Mouse (Mus musculus): ENCODE measurements around the gene Stk11. TPM values are rescaled to one million over a fixed set of nuclear protein-coding genes. Genes with fewer than 3 reads are reported as not detected.

Gene Stk11
- polyA plus RNA-seq, 1 experiment, result 91.7 TPM

DNA sequence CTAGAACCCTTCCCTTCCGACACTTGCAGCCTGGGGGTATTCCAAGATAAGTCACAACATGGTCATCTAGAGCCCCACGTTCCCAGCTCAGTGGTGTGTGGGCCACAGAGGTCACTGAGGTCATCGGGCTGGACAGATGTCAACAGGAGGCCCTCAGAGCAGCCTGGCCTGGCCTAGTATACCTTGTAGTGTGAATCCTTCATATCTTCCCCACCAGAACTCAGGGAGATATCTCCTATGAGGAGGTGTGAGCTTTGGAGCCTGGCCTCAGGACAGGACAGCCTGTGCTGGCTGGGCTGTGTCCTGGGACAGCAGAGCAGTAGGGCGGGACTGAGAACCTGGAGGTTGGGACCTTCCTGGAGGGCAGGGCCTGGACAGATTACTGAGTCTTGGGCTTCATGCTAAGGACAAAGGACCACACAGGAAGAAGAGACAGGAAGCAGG, 31.0 kb downstream of the Stk11 start:
- TF ChIP-seq POLR2A (IDR thresholded peaks at IDR 0.05; ENCODE audit: low read depth, low read length) (no peak), CTCF (IDR thresholded peaks at IDR 0.05; ENCODE audit: borderline replicate concordance, insufficient read depth, low read length) (no peak)
- H3K27ac ChIP-seq (ENCODE audit: insufficient read depth, low read length), result no peak overlapping the region
- peaks cover 2% of the 10 kb centered on the region; the same call in 1 of the 2 replicates for H3K4me1 ChIP-seq (ENCODE audit: control insufficient read depth, insufficient read depth, low read length)
- H3K4me3 ChIP-seq (ENCODE audit: insufficient read depth, low read length), result no peak overlapping the region

DNA sequence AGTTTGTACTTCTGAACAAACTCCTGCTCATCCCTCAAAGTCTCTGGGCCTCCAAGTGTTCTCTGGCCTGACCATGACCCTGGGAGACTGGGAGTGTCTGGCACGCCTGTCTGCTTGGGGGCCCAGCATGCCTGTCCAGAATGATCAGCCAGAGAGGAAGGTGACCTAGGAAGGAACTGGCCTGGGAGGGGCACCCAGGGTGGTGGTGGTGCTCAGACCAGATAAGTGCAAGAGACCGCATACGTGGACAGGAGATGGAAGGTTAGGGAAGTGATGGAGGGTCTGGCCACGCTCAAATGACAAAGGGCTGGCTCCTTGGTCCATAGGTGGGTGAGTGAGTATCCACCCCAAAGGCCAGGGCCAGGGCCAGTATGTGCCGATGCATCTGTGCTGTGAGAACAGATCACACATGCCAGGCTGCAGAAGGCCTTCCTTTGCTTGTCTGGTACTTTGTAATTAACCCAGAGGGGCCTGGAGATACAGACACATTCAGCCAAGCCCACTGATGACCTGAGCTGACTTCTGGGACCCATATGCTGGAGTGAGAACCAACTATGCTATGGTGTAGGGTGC, 31.6 kb downstream of the Stk11 start:
- Histone ChIP-seq H3K4me3 (ENCODE audit: insufficient read depth, low read length) (no peak overlapping the region), H3K27ac (ENCODE audit: insufficient read depth, low read length) (no peak overlapping the region; the same call in 1 of the 2 replicates), H3K4me1 (ENCODE audit: control insufficient read depth, insufficient read depth, low read length) (peaks cover 2% of the 10 kb centered on the region; the same call in 1 of the 2 replicates)
- TF ChIP-seq CTCF (IDR thresholded peaks at IDR 0.05; ENCODE audit: borderline replicate concordance, insufficient read depth, low read length) (no peak), POLR2A (IDR thresholded peaks at IDR 0.05; ENCODE audit: low read depth, low read length) (no peak)

- Histone ChIP-seq H3K4me1 (ENCODE audit: control insufficient read depth, insufficient read depth, low read length) (peaks cover 2% of the 10 kb centered on the region; the same call in 1 of the 2 replicates), H3K4me3 (ENCODE audit: insufficient read depth, low read length) (peak within 1 kb of the TSS; percentile 71), H3K27ac (ENCODE audit: insufficient read depth, low read length) (peak within 1 kb of the TSS; percentile 87)
- TF ChIP-seq CTCF (IDR thresholded peaks at IDR 0.05; ENCODE audit: borderline replicate concordance, insufficient read depth, low read length) (peak; percentile 28; the same call in 1 of the 2 replicates), POLR2A (IDR thresholded peaks at IDR 0.05; ENCODE audit: low read depth, low read length) (peak; percentile 98)
These were observed 32.4 kb downstream of the Stk11 start, which contains the start of gene Midn for GRCm38 (mm10) chr10:80147719-80148601. Midn (plus strand) TSS chr10:80148272.

- TF ChIP-seq CTCF (IDR thresholded peaks at IDR 0.05; ENCODE audit: borderline replicate concordance, insufficient read depth, low read length) (0 out of 2 replicates have a peak, but pooled peaks have one; percentile 19), POLR2A (IDR thresholded peaks at IDR 0.05; ENCODE audit: low read depth, low read length) (peak; percentile 67; the same call in 1 of the 2 replicates)
- Histone ChIP-seq H3K4me3 (ENCODE audit: insufficient read depth, low read length) (peak overlapping the region; percentile 71), H3K4me1 (ENCODE audit: control insufficient read depth, insufficient read depth, low read length) (peaks cover 2% of the 10 kb centered on the region; the same call in 1 of the 2 replicates), H3K27ac (ENCODE audit: insufficient read depth, low read length) (peak overlapping the region; percentile 87)
These were observed 33.1 kb downstream of the Stk11 start for GRCm38 (mm10) chr10:80148610-80149290.

DNA sequence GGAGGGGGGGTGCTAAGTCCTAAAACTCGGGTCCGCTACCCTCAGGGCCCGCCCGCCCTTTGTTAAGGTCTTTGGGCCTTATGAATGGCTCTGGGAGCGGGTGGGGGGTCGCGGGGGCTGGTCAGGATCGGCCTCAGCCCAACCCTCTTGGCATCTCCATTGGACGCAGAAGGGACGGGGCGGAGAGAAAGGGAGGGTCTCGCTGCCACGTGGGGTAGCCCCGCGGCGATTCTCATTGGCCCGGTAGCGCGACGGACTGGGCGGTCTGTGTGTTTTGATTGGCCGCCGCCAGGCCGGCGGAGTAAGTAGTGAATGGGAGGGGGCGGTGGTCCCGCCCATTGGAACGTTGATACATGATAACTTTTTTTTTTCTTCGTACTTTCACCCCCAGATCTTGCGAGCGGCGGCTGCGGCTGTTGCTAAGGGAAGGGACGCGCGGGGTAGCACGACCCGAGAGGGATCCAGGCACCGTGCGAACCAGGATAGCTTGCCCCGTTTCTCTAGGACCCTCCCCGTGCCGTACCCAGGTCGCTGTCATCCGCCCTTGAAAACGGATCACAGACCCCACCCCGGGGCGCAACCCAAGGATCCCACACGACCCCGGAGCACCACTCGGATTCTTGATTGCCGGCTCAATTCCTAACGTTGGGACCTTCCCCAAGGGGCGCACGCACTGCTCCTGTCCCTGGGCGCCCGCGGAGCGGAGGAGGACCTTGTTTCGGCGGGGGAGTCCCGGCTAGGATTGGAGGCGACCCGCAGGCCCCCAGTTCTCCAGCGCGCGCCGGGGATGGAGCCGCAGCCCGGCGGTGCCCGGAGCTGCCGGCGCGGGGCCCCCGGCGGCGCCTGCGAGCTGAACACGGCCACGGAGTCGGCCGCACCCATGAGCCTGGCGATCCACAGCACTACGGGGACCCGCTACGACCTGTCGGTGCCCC, 34.0 kb downstream of the Stk11 start:
- Histone ChIP-seq H3K4me1 (ENCODE audit: control insufficient read depth, insufficient read depth, low read length) (peaks cover 2% of the 10 kb centered on the region), H3K27ac (ENCODE audit: insufficient read depth, low read length) (peak overlapping the region; percentile 87), H3K4me3 (ENCODE audit: insufficient read depth, low read length) (peak overlapping the region; percentile 81)
- TF ChIP-seq CTCF (IDR thresholded peaks at IDR 0.05; ENCODE audit: borderline replicate concordance, insufficient read depth, low read length) (no peak), POLR2A (IDR thresholded peaks at IDR 0.05; ENCODE audit: low read depth, low read length) (peak; percentile 97)

- H3K4me1 ChIP-seq (ENCODE audit: control insufficient read depth, insufficient read depth, low read length), result peaks cover 10% of the 10 kb centered on the region
- H3K27ac ChIP-seq (ENCODE audit: insufficient read depth, low read length), result peak overlapping the region; percentile 95
- TF ChIP-seq CTCF (IDR thresholded peaks at IDR 0.05; ENCODE audit: borderline replicate concordance, insufficient read depth, low read length), result no peak
- no peak; the same call in none of the 2 replicates for TF ChIP-seq POLR2A (IDR thresholded peaks at IDR 0.05; ENCODE audit: low read depth, low read length)
- peak overlapping the region; percentile 81 for H3K4me3 ChIP-seq (ENCODE audit: insufficient read depth, low read length)
These were observed 34.9 kb downstream of the Stk11 start for GRCm38 (mm10) chr10:80150226-80151210.

GRCm38 (mm10) chr10:80151211-80152034, 35.8 kb downstream of the Stk11 start:
- H3K4me1 ChIP-seq (ENCODE audit: control insufficient read depth, insufficient read depth, low read length), result peaks cover 14% of the 10 kb centered on the region
- peak overlapping the region; percentile 95 for H3K27ac ChIP-seq (ENCODE audit: insufficient read depth, low read length)
- peak overlapping the region; percentile 81 for H3K4me3 ChIP-seq (ENCODE audit: insufficient read depth, low read length)
- TF ChIP-seq POLR2A (IDR thresholded peaks at IDR 0.05; ENCODE audit: low read depth, low read length) (peak; percentile 50; the same call in 1 of the 2 replicates), CTCF (IDR thresholded peaks at IDR 0.05; ENCODE audit: borderline replicate concordance, insufficient read depth, low read length) (no peak)
